Mouse (Mus musculus): ENCODE measurements around the gene Col19a1.
"Not testable (repeated sequence)": the region's sequence is repeated elsewhere in the genome, so short reads cannot be mapped to it uniquely, and the experiment has no call there.

Gene Col19a1

DNA sequence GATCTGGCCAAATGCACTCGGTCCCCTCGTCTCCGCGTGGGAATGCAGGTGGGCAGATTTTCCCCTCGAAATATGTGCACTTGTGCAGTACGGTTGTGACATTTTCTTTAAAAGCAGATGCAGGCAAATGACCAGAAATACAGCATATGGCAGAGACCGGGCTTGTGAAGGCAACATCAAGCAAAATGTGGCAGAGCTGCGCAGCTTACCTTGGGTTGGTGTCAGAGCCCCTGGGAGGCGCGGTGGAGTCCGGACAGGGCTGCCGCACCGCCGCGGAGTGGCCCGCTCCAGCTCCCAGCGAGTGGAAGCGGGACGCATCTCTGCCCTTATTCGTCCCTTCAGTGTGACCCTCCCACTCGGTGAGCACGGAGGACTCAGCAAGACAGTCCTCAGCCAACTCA, at the start of gene Col19a1:
Gene Col19a1, minus strand, starts transcription at position 332 of the 401 bp plus-strand sequence.
- peak; percentile 8 for DNase-seq (ENCODE audit: low spot score)

DNA sequence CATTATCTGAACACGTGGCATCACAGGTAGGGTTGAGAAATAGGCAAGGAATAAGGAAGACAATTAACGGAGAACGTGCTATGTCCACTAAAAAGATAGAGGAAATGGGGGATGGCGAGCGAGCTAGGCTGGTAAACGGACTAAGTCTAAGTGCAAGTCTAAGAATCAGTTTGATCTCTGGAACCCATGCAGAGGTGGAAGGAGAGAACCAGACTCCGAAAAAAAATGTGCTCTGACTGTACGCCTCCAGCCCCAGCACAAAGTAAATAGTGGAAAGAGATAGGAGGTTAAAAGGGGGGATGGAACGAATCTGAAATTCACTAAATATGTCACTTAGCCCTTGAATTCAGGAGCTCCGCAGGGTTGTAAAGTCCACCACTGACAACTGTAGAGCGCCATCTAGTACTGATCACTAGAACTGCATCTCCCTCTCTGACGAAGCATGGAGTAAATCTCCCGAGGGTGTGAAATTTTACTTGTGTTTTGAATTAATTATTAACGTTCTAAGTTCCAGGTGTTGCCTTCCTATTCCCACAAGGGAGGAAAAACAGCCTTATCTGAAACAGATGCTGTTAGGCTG, 46.4 kb upstream of the Col19a1 start:
- peak; percentile 35 for DNase-seq (ENCODE audit: low spot score)

DNA sequence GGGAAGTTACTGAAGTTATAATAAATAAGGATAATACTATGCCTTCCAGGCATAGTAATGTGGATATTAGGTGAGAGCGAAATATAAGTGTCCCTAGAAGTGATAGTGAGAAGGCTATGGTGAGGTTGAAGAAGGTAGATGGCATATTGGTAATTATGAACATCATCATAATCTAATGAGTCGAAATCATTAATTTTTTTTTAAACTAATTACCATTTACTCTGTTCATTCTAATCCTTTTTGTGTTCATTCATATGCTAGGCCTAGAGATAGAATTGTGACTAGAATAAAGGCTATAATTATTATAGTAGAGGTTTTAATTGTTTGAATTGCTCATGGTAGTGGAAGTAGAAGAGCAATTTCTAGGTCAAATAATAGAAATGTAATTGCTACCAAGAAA, 25.3 kb upstream of the Col19a1 start:
- DNase-seq (ENCODE audit: low spot score), result not testable (repeated sequence)

- DNase-seq (ENCODE audit: low spot score), result no peak
Observed at GRCm38 (mm10) chr1:24595096-24595495, 7.8 kb upstream of the Col19a1 start.

DNA sequence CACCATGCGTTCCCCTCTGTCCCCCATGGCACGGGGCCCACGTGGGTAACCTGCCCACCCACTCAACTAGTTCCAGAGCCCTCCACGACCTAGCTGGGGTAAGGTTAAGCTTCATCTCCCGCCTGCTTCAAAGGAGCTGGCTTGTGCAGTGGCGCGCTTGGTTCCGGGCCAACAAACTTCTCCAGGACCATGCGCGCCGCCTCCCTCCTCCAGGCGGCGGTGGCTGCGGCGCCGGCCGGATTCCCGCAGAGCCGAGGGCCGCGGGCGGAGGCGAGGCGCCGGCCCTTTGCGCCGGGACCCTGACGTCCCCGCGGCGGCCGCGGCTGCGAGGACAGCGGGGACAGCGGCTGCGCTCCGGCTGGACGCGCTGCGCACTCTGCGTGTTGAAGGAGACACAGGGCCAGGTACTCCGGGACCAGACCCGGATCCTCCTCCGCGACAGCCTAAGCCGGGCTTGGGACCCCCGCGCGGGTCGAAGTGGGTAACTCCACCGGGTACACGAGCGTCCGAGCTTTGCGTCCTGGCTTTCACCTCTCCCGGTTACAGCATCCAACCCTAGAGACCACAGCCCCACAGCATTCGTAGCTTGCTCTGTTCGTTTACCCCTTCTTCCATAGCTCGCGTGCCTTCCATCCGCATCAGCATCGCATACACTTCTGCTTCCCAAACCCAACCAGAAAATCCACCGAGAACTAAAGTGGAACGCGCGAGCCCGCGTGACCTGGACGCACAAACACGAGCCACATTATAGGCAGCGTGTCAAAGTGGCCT, 717 bp downstream of the Col19a1 start:
- peak; percentile 28 for DNase-seq (ENCODE audit: low spot score)

- no peak for DNase-seq (ENCODE audit: low spot score)
Observed at GRCm38 (mm10) chr1:24572602-24573001, 14.7 kb downstream of the Col19a1 start.

GRCm38 (mm10) chr1:24564113-24564512, 23.2 kb downstream of the Col19a1 start:
- no peak for DNase-seq (ENCODE audit: low spot score)

- no peak for DNase-seq (ENCODE audit: low spot score)
Observed at GRCm38 (mm10) chr1:24558005-24558404, 29.3 kb downstream of the Col19a1 start.

GRCm38 (mm10) chr1:24553462-24553861, 33.8 kb downstream of the Col19a1 start:
- DNase-seq (ENCODE audit: low spot score), result no peak

DNA sequence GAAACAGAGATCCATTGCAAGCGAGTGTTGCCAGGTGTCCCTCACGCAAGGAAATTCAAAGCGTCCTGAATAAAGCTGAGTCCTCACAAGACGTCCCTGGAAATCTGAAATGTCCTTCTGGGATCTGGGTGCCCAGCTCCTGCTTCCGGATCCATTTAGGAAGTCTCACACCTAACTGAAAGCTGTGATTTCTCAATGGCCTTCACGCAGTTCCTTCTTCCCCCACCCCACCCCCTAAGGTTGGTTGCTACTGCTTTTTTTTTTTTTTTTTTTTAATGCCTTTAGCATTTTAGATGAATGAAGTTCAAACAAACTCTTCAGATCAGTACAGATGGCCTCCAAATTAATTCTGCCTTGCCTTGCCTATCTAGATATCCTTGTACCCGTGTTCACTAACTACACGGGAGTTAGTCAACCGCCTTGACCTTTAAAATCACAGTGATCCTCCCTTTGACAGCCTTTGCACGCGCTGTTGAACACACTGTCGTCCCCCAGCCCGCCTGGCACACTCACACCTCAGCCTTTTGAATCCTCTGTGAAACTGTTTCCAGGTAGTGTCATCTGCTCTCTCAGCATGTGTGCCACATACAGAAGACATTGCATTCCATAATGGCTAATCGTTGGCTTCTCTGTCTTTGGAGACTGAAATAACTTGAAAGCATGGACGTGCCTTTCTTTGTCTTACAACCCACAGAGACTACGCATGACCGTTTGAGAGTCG, 36.6 kb downstream of the Col19a1 start:
- no peak for DNase-seq (ENCODE audit: low spot score)

DNA sequence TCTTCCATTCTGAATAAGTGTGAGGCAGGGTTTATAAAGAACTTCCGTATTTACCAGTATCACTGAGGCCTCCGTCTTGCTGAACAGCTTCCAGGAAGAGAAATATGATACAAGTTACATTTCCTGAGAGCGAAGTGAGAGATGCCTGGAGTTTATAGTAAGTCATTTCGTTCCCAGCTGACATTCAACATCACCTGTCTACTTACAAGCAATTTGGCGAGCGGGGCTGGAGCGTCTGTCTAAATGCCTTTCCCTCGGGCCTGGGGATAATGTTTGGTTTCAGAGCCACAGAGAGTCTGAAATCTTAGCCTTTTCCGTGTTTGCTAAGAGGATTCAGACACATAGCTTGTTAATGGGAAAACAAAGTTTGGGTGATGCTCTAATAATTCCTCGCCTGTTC, 37.2 kb downstream of the Col19a1 start:
- no peak for DNase-seq (ENCODE audit: low spot score)

DNA sequence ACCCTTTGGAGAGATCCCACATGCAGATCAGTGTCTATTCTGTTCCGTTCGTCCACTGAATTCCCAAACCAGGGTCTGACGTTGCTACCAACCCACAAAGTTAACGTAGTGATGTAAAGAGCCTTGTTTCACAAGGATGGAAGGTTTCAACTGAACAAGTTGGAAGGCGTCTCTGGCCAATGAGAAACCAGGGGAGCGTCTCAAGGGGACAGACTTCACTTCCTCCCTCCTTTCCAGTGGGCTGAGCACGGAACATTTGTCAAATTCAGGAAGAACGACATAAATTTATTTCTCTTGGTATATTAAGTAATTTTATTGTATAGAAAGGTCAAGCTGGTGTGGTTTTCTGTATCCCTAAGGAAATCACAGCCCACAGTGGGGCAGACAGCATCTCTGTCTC, 38.2 kb downstream of the Col19a1 start:
- DNase-seq (ENCODE audit: low spot score), result no peak

GRCm38 (mm10) chr1:24547574-24547973, 39.7 kb downstream of the Col19a1 start:
- no peak for DNase-seq (ENCODE audit: low spot score)

DNA sequence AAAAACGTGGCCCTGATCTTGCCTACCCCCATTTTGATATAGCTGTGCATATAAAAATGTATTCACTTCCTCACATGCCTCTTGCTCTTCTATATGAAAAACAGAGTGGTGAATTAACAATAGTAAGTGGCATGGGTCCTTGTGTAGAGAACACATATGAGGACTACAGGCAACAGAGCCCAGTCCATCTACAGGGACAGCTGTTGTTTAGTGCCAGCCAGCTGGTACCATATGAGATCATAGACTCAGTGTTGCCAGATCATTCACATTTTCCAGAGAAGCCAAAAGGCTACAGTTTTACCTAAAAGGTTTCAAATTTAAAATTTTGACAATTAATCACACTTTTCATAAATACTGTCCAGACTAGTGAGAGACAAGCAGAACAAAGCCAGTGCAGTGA, 47.4 kb downstream of the Col19a1 start:
- no peak for DNase-seq (ENCODE audit: low spot score)

- no peak for DNase-seq (ENCODE audit: low spot score)
Observed at GRCm38 (mm10) chr1:24527194-24527593, 60.1 kb downstream of the Col19a1 start.

DNA sequence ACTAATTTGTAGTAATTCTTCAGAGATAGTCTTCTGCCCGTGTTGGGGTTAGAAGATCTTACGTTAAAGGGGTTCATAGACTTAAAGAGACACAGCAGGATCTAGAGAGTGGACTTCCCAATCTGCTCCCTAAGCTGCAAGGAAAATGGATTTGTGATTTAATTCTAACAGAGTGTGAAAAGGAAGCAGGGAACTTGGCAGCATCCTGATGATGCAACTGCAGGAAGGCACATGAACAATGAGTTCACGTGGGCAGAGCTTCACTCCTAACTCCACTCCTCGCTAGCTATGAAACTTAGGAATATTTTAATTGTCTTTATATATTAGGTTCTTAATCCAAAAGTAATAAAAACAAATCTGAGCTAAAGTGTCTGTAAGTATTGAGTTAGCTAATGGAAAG, 69.8 kb downstream of the Col19a1 start:
- DNase-seq (ENCODE audit: low spot score), result no peak

- peak; percentile 16 for DNase-seq (ENCODE audit: low spot score)
Observed at GRCm38 (mm10) chr1:24515341-24515740, 71.9 kb downstream of the Col19a1 start.

- no peak for DNase-seq (ENCODE audit: low spot score)
Observed at GRCm38 (mm10) chr1:24511536-24511935, 75.7 kb downstream of the Col19a1 start.

DNA sequence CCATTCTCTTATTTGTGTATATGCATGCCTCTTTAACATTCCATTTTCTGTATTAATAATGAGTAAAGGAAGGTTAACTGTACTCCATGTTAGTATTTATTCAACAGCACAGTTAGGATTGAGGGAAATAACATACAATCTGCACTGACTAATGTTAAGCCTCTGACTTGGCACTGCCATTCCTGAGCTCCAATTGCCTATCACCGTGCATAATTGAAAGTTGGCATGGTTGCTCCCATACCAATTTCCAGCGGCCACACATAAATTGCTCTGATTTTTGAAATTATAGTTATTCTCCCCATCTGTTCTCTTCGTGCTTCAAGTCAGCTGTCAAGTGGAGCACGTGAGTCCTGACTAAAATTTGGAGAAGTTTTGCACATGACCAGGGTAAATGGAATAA, 91.9 kb downstream of the Col19a1 start:
- no peak for DNase-seq (ENCODE audit: low spot score)

GRCm38 (mm10) chr1:24484161-24484560, 103.1 kb downstream of the Col19a1 start:
- DNase-seq (ENCODE audit: low spot score), result no peak

- no peak for DNase-seq (ENCODE audit: low spot score)
Observed at GRCm38 (mm10) chr1:24471096-24471710, 116.1 kb downstream of the Col19a1 start.

- DNase-seq (ENCODE audit: low spot score), result no peak
Observed at GRCm38 (mm10) chr1:24470633-24471032, 116.6 kb downstream of the Col19a1 start.
